Mouse (Mus musculus): ENCODE data around the gene Pld2.

- TF ChIP-seq GATA1 (IDR thresholded peaks at IDR 0.05; ENCODE audit: borderline replicate concordance, low read length) (no peak; the same call in 2 of the 3 replicates), FLI1 (IDR thresholded peaks at IDR 0.05; ENCODE audit: low read length) (no peak)
Observed at GRCm38 (mm10) chr11:70583022-70583714, 43.3 kb downstream of the Pld2 start.
